Mouse (Mus musculus) bone marrow, adult 2 months (tissue): ENCODE data around the gene Hcn1.

Experiments used
- CTCF ChIP-seq: fragments of 200-500 bp; IDR thresholded peaks from 2 replicates; pipeline ENCODE4 v1.5.1; 2011; ENCODE audit warnings: low read length, control low read depth; ENCODE audit not compliant: control insufficient read depth, insufficient read depth
- POLR2A ChIP-seq: fragments of 200-500 bp; IDR thresholded peaks from 2 replicates; pipeline ENCODE4 v1.6.1; 2011; ENCODE audit warnings: low read depth, mild to moderate bottlenecking, control low read depth, low read length, borderline replicate concordance; ENCODE audit not compliant: control insufficient read depth

- no peak for TF ChIP-seq POLR2A
- TF ChIP-seq CTCF: no peak
Observed at GRCm38 (mm10) chr13:117732738-117733137, 130.6 kb downstream of the Hcn1 start.
